Mouse (Mus musculus) adrenal gland (tissue): ENCODE data around the gene Ptk6.
"Not testable (repeated sequence)": the region's sequence is repeated elsewhere in the genome, so short reads cannot be mapped to it uniquely, and the experiment has no call there.

Source experiments
- intact Hi-C: fragments of 180-260 bp; cut with DNase I; formaldehyde crosslinking; loops from one replicate; pipeline ENCODE4 v1.15.1; 2025

Gene Ptk6

DNA sequence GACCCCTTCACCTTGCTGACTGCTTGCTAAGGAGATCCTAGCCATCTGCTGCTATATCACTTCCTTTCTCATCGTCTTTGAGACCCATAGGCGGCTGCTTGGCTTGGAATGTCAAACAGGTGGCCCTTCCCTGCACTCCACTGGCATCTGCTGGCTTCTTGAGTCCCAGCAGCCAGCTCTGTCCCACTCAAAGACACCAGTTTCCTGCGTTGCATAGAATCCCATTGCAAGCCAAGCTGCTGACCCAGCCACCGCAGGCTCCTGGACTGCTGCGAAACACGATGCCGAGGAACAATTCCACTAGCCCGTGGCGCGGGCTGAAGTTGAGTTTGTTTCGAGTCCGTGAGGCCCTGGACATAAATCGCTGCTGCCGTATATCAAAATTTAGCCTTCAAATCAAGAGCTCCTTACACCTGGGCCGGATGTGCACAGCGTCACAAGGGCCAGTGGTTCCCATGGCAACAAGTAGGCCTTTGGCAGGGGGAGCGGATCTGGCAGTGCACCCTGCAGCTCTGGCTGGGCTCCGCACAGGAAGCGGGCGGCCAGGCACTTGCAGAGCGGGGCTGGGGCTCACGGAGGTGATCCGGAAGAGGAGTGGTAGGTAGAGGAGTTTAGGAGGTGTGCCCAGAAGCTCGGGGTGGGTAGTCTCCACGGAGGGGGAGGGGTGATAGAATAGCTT is 17.1 kb upstream of the Ptk6 start, which contains the start of gene Fndc11:
Gene Fndc11 (plus strand): TSS at position 476 of the 679 bp plus-strand sequence.
- intact Hi-C loops = no loop called here

GRCm38 (mm10) chr2:181218881-181219485 is 16.4 kb upstream of the Ptk6 start:
- intact Hi-C loops = no loop called here

GRCm38 (mm10) chr2:181216037-181216436 is 13.4 kb upstream of the Ptk6 start:
- intact Hi-C loops = no loop called here

DNA sequence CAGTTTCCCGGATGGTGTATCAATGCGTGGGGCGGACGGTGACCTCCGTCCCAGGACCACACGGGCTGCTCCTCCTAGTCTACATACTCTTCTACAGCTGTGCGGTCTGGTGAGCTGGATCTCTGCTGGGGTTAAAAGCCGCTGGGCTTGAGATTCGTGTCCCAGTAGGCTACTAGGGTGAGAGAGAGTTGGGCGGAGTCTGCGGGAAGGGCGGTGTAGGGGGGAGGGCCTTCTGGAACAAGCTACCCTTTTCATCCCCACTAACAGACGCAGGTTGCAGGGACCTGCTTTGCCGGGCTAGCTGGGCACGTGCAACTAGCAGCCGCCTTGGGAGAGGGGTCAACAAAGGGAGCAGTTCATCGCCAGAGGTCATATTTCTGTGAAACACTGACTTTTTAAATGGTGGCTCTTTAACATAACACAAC is 10.4 kb upstream of the Ptk6 start, which contains the start of gene Srms:
Gene Srms (minus strand): TSS at position 165 of the 425 bp plus-strand sequence.
- intact Hi-C loops = no loop called here

DNA sequence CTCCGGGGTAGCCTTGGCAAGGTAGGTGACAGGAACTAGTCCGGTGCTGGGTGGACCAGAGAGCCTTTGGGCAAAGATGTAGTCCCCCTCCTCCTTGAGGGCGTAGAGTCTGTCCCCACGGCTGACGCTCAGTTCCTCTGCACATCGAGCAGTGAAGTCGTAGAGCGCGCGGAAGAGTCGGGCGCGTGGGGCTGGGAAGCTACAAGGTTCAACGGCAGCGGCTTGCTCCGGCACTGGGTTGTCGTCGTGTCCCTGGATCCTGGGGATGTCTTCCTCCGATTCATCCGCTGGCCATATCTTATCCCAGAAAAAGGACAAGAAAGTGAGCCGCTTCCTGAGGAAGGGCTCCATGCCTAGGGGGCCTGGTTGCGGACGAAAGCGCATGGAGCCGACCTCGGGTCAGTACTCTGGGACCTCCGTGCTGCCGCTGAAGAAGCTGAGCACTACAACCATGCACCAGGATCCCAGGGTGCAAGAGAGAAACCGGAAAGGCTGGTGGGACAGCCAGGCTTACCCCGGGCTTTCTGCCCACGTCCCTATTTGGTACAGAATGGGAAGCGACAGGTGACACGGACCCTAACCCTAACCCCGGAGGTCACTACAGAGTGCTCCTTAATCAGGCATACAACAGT is 9.9 kb upstream of the Ptk6 start:
- intact Hi-C loops = no loop called here

GRCm38 (mm10) chr2:181206118-181206517 is 3.5 kb upstream of the Ptk6 start:
- intact Hi-C loops = no loop called here

DNA sequence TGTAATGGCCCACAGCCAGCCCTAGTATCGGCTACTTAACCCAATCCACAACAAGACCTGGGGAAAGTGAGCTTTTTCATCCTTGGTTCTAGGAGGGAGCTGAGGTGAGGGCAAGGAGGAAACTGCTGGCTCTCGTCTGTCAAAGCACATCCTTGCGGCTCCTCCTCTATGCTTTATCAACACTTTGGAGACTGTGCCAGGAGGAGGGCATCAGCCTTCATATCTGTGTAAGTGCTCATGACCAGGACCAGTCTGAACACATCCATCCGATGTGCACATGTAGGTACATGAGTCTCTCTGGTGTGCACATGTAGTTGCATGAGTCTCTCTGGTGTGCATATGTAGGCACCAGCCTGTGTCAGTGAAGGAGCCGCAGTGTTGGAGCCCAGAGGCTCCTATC is 3.1 kb upstream of the Ptk6 start:
- intact Hi-C loops = no loop called here

GRCm38 (mm10) chr2:181202886-181203285 is 297 bp upstream of the Ptk6 start:
- intact Hi-C loops = no loop called here

DNA sequence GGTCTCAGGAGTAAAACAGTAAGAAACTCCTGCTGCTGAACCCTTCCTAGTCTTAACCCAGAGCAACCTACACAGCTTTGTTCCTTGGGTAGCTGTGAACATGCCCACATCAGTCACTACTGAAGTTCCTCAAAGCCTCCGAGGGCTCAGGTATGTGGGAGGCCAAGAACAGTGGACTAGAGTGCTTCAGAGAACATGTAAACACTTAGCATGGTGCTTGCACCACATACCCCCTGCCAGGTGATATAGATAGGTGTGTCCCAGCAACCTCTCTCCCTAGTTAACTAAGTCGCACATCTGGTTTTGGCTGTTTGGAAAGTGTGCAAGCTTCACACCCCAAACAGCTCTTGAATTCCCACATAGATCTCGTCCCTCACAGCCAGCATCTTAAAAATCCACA is 983 bp downstream of the Ptk6 start:
- intact Hi-C loops = no loop called here

DNA sequence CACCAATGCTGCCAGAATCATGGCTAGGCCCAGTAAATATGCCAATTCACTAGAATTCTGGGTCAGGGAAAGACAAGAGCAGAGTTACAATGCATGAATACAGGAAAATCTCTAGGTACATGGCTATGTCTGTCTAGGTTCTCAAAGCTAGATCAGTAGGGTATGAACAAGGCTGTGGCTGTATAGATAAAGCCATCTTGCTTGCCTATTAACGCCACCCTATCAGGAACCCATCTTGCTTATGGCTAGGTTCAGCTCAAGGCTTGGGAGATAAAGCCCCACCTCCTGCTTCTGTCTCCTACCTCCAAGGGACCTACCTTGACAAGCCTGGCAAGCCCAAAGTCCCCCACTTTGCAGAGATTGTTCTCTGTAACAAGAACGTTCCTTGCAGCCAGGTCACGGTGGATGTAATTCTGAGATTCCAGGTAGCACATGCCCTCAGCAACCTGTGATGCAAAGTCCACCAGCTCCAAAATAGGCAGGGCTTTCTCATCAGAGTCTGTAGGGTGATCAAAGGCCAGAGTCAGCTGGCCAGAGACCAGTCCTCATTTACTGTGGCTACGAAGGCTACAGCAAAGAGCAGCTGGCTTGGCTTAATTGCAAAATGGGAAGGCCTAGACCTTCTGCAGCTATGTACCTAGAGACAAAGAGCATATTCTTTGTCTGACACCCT is 5.8 kb downstream of the Ptk6 start:
- intact Hi-C loops = no loop called here

- intact Hi-C loops = no loop called here
Observed at GRCm38 (mm10) chr2:181193044-181193443, 9.5 kb downstream of the Ptk6 start.

- intact Hi-C loops = no loop called here
Observed at GRCm38 (mm10) chr2:181191936-181192335, 10.7 kb downstream of the Ptk6 start.

DNA sequence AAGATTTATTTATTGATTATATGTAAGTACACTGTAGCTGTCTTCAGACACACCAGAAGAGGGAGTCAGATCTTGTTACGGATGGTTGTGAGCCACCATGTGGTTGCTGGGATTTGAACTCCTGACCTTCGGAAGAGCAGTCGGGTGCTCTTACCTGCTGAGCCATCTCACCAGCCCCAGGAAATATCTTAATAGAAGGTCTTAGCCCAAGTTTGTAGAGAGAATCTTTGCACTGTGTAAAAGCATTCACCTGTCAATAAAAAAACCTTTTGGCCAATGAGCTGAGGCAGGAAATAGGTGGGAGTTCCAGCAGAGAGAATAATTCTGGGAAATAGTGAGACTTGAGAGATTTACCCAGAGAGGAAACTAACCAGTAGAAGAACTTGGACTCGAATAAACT is 11.2 kb downstream of the Ptk6 start:
- intact Hi-C loops = not testable (repeated sequence)

- intact Hi-C loops = loop anchor here (5.0 kb wide), 1 partner anchor 53 kb away; the partner anchor contains the start of gene Helz2
Observed at GRCm38 (mm10) chr2:181189321-181189720, 13.3 kb downstream of the Ptk6 start.

- intact Hi-C loops = loop anchor here (5.0 kb wide), 1 partner anchor 54 kb away; the partner anchor contains the start of gene Helz2
Observed at GRCm38 (mm10) chr2:181188681-181189080, 13.9 kb downstream of the Ptk6 start.

GRCm38 (mm10) chr2:181187121-181188000 is 15.2 kb downstream of the Ptk6 start, which contains the start of gene Ppdpf:
Ppdpf (plus strand) TSS chr2:181187247.
- intact Hi-C loops = loop anchor here (2.0 to 5.0 kb wide), 2 partner anchors 55 to 147 kb away; partner anchors contain the start of gene Helz2

- intact Hi-C loops = loop anchor here (2.0 to 5.0 kb wide), 2 partner anchors 56 to 148 kb away; partner anchors contain the start of gene Helz2
Observed at GRCm38 (mm10) chr2:181186635-181187034, 16.0 kb downstream of the Ptk6 start.

DNA sequence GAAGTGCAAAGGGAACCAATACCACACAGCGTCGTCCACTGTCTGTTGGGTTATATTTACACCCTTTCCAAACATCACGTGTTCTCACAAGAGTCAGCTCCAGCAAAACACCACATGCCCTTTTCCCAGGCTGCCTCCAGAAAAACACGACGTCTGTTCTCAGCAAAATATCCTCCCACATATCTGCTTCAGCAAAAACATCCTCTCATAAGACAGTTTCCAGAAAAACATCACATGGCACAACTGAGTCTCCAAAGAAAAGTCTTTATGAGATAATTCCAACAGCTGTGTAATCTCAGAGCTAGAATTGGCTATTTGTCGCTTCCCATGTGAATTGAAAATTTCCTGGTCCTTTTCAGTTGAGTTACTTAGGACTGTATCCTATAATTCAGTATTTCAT is 21.7 kb downstream of the Ptk6 start:
- intact Hi-C loops = no loop called here

- intact Hi-C loops = no loop called here
Observed at GRCm38 (mm10) chr2:181178471-181178870, 24.1 kb downstream of the Ptk6 start.

DNA sequence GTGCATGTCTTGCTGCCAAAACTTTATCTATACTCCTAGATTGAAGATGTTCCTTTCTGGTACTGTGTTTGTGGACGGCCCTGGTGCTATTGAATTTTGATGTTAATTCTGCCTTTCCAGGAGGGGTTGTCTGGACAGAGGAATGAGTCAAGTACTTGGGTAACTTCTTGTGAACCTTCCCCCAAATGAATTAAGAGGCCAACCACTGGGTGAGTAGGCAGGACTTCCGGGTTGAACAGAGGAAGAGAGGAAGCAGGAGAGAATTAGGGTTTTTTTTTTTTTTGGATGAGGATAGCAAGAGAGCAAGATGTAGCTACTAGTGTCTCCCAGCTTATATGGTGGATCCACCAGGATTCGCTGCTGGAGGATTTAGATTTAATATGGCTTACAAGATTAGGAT is 24.6 kb downstream of the Ptk6 start:
- intact Hi-C loops = no loop called here
